Mouse (Mus musculus) retina, adult 2 months (tissue): ENCODE measurements around the gene Scp2.

ENCODE experiments used
- DNase-seq: peaks from one replicate; pipeline ENCODE4 v3.0.0-alpha.2; 2012; ENCODE audit warnings: low read depth, low spot score

Gene Scp2

GRCm38 (mm10) chr4:108060774-108061173 is 84.0 kb downstream of the Scp2 start:
- DNase-seq, result no peak

GRCm38 (mm10) chr4:108059601-108060379 is 85.0 kb downstream of the Scp2 start:
- DNase-seq, result no peak

- DNase-seq, result no peak
Observed at GRCm38 (mm10) chr4:108058166-108058565, 86.6 kb downstream of the Scp2 start.

- no peak for DNase-seq
Observed at GRCm38 (mm10) chr4:108057247-108057646, 87.6 kb downstream of the Scp2 start.

- DNase-seq, result no peak
Observed at GRCm38 (mm10) chr4:108055873-108056272, 88.9 kb downstream of the Scp2 start.

- DNase-seq, result no peak
Observed at GRCm38 (mm10) chr4:108052673-108053072, 92.1 kb downstream of the Scp2 start.

GRCm38 (mm10) chr4:108051687-108052274 is 93.0 kb downstream of the Scp2 start:
- no peak for DNase-seq

GRCm38 (mm10) chr4:108046136-108046535 is 98.7 kb downstream of the Scp2 start:
- DNase-seq, result no peak

- DNase-seq, result no peak
Observed at GRCm38 (mm10) chr4:108045136-108046107, 99.4 kb downstream of the Scp2 start.

GRCm38 (mm10) chr4:108037027-108037426 is 107.8 kb downstream of the Scp2 start:
- DNase-seq, result no peak

GRCm38 (mm10) chr4:108033041-108033764 is 111.6 kb downstream of the Scp2 start:
- no peak for DNase-seq

GRCm38 (mm10) chr4:108032352-108032849 is 112.4 kb downstream of the Scp2 start:
- no peak for DNase-seq

GRCm38 (mm10) chr4:108031502-108032351 is 113.1 kb downstream of the Scp2 start:
- DNase-seq, result no peak

- no peak for DNase-seq
Observed at GRCm38 (mm10) chr4:108030888-108031501, 113.8 kb downstream of the Scp2 start.

GRCm38 (mm10) chr4:108026193-108026592 is 118.6 kb downstream of the Scp2 start:
- DNase-seq, result no peak

- no peak for DNase-seq
Observed at GRCm38 (mm10) chr4:108025269-108025668, 119.5 kb downstream of the Scp2 start.

GRCm38 (mm10) chr4:108024641-108025040 is 120.2 kb downstream of the Scp2 start:
- no peak for DNase-seq

- DNase-seq, result no peak
Observed at GRCm38 (mm10) chr4:108023186-108023585, 121.6 kb downstream of the Scp2 start.

- DNase-seq, result no peak
Observed at GRCm38 (mm10) chr4:108020178-108020577, 124.6 kb downstream of the Scp2 start.
